Mouse (Mus musculus) midbrain, embryonic 13.5 days (tissue): ENCODE results near the gene Pole. TPM values are rescaled to one million over a fixed set of nuclear protein-coding genes. Genes with fewer than 3 reads are reported as not detected.

ENCODE experiments used
- ATAC-seq: fragments of 200-750 bp; cut with Nextera tagmentation; 2 replicates; pipeline ENCODE4 v1.8.0; 2017; ENCODE audit warnings: mild to moderate bottlenecking, moderate TSS enrichment, moderate library complexity
- H3K27ac ChIP-seq: fragments of 300-500 bp; sonication (generic); 2 replicates; pipeline ENCODE4 v1.5.1; 2015; ENCODE audit warnings: inconsistent platforms, mild to moderate bottlenecking, moderate library complexity
- H3K27me3 ChIP-seq: fragments of 300-500 bp; sonication (generic); 2 replicates; pipeline ENCODE4 v1.6.1; 2015; ENCODE audit warnings: mild to moderate bottlenecking, inconsistent platforms
- H3K36me3 ChIP-seq: fragments of 300-500 bp; sonication (generic); 2 replicates; pipeline ENCODE4 v1.6.1; 2015; ENCODE audit warnings: mild to moderate bottlenecking, inconsistent platforms
- H3K4me1 ChIP-seq: fragments of 300-500 bp; sonication (generic); replicated peaks from 2 replicates; pipeline ENCODE4 v1.6.1; 2015; ENCODE audit warnings: inconsistent platforms
- H3K4me2 ChIP-seq: fragments of 300-500 bp; sonication (generic); replicated peaks from 2 replicates; pipeline ENCODE4 v1.6.1; 2015; ENCODE audit warnings: moderate library complexity, mild to moderate bottlenecking, inconsistent platforms
- H3K4me3 ChIP-seq: fragments of 300-500 bp; sonication (generic); replicated peaks from 2 replicates; pipeline ENCODE4 v1.5.1; 2015; ENCODE audit warnings: mild to moderate bottlenecking, inconsistent platforms
- H3K9ac ChIP-seq: fragments of 300-500 bp; sonication (generic); replicated peaks from 2 replicates; pipeline ENCODE4 v1.6.1; 2015; ENCODE audit warnings: mild to moderate bottlenecking, inconsistent platforms
- H3K9me3 ChIP-seq: fragments of 300-500 bp; sonication (generic); 2 replicates; pipeline ENCODE4 v1.6.1; 2016; ENCODE audit warnings: mild to moderate bottlenecking, inconsistent platforms
- WGBS: fragments of 180-500 bp; shearing (Covaris S2); methylation state at CpG from one replicate; pipeline ENCODE4 v1.1.7; 2015; 5-methylcytosine and 5-hydroxymethylcytosine counted together
- polyA plus RNA-seq: library from polyadenylated mRNA; unstranded; fragments of >200 nt; fragmentation: Nextera tagmentation; extraction: Ambion mirVana; gene quantifications from 2 replicates; pipeline ENCODE4 v1.2.1, GENCODE M21; 2015

Pole gene
- polyA plus RNA-seq, 1 experiment from 2014 or later, result 12.6 TPM

DNA sequence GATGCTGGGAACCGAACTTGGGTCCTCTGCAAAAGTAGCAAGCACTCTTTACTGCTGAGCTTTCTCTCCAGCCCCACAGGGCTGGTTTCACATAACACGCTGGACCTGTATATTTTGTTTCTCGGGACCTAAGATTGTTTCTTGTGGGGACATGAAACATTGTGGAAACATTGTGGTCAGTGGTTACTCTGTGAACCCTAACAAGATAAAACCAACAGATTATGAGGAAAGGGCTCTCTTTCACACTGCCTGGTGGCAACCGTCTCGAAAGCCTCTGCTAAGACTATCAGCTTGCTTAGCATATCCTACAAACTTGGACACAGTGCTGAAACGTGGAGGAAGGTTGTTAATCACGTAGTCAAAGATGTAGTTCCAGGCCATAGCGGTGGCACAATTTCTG, 60.9 kb downstream of the Pole start:
- H3K27me3 ChIP-seq, result peaks cover 27% of the 10 kb centered on the region
- no peak overlapping the region for H3K4me3 ChIP-seq
- peaks cover 13% of the 10 kb centered on the region for H3K4me1 ChIP-seq
- no peak overlapping the region for H3K9ac ChIP-seq
- 89% methylated on average over 8 of the region's 8 CpGs for WGBS
- ATAC-seq, result no peak
- H3K36me3 ChIP-seq, result no peaks in the 10 kb centered on the region
- no peak overlapping the region for H3K27ac ChIP-seq
- no peak overlapping the region for H3K4me2 ChIP-seq
- H3K9me3 ChIP-seq, result no peaks in the 10 kb centered on the region

DNA sequence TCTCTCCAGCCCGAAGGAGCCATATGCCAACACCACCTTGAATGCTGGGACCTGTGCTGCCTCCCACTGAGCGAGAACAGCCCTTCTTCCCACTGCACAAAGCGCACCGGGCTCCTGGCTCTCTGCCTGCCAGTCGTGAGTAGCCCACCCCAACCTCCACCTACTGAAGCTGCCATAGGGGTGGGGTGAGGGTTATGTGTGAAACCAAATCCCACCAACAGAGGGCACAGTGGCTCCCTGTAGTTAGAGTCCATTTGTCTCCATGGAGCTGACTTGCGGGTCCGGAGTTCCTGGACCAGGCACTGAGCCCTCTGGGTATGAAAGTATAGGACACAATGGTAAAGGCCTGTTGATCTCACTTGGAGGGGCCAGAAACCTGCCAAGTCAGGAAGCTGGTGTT, 68.6 kb downstream of the Pole start:
- H3K4me1 ChIP-seq, result peaks cover 7% of the 10 kb centered on the region
- H3K27ac ChIP-seq, result no peak overlapping the region
- H3K36me3 ChIP-seq, result no peaks in the 10 kb centered on the region
- ATAC-seq, result peak; percentile 21; the same call in 1 of the 2 replicates
- no peak overlapping the region for H3K9ac ChIP-seq
- no peak overlapping the region for H3K4me3 ChIP-seq
- H3K27me3 ChIP-seq, result peaks cover 16% of the 10 kb centered on the region
- H3K9me3 ChIP-seq, result no peaks in the 10 kb centered on the region
- 18% methylated on average over 7 of the region's 7 CpGs for WGBS
- H3K4me2 ChIP-seq, result no peak overlapping the region

DNA sequence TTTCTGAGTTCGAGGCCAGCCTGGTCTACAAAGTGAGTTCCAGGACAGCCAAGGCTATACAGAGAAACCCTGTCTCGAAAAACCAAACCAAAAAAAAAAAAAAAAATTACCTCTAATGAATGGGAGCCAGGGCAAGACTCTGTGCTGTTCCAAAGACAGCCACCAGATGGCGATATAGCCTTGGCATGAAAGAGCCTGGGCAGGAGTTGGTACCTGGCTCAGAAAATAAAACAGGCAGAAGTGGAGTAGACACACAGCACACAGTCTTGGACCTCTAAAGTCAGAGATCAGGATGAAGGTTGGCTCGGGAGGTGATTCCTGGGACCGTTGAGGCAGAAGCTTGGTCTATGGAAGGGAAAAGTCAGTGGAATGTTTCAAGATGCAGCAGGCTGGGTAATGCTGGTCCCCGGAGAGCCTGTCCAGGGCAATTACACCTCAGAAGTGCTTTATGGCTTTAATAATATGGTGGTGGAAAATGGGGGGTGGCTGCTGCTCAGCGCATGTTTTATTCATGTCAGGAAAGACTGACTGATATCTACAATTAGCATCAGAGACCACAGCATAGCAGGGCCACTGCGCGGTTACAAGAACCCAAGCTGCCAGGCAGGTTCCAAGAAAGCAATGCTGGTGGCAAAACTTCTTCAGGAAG, 71.5 kb downstream of the Pole start:
- 35% methylated on average over 9 of the region's 9 CpGs for WGBS
- peak; percentile 79 for ATAC-seq
- no peak overlapping the region for H3K27ac ChIP-seq

DNA sequence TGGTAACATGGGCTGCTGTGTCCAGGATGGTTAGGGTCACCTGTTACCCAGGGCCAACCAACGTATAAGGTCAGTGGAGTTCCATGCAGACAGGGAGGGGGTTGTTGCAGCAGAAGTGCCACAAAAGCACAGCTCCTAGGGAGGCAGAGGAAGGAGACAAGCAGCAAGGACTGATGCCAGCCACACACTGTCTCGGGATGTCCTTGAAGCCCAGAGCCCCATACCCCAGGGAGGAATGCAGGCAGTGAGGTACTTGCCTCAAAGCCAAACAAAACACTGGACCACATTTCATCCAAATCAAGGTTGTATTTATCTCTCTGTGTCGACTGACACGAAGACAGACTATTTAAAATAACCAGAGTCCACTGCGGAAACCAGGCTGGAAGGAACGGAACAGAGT, 75.4 kb downstream of the Pole start:
- Histone ChIP-seq H3K36me3 (peaks cover 21% of the 10 kb centered on the region; the same call in 1 of the 2 replicates), H3K9ac (no peak overlapping the region), H3K27me3 (peaks cover 21% of the 10 kb centered on the region), H3K4me3 (no peak overlapping the region), H3K27ac (no peak overlapping the region), H3K4me1 (peaks cover 20% of the 10 kb centered on the region), H3K4me2 (no peak overlapping the region), H3K9me3 (no peaks in the 10 kb centered on the region)
- ATAC-seq, result no peak
- 87% methylated on average over 6 of the region's 6 CpGs for WGBS

More for the DNA sequence above, 71.5 kb downstream of the Pole start:
- 0 out of 2 replicates have a peak, but pooled peaks cover 6% of the 10 kb centered on the region for H3K36me3 ChIP-seq
- no peak overlapping the region for H3K4me3 ChIP-seq
- no peaks in the 10 kb centered on the region for H3K9me3 ChIP-seq
- H3K27me3 ChIP-seq, result peaks cover 23% of the 10 kb centered on the region
- no peak overlapping the region for H3K9ac ChIP-seq
- peaks cover 7% of the 10 kb centered on the region for H3K4me1 ChIP-seq
- H3K4me2 ChIP-seq, result no peak overlapping the region

DNA sequence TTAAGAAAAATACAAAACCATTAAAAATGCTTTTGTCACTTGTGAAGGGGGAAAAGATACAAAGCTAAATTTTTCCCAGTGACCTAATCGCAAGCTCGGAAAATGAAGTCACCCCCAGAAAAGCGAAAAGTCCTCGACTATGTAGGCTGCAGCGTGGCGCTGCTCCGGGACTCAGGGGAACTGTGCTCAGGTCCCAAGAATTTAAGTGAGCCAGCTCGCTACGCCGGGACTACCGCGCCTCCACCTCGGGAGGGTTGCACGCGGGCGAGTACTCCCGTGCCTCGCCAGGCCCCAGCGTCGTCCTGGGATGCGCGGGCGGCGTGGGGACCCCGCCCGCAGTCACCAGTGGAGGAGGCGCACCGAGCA, 76.7 kb downstream of the Pole start:
- ATAC-seq, result no peak
- Histone ChIP-seq H3K4me1 (peaks cover 18% of the 10 kb centered on the region), H3K9me3 (no peaks in the 10 kb centered on the region), H3K36me3 (peaks cover 31% of the 10 kb centered on the region), H3K27ac (no peak overlapping the region), H3K4me3 (peak overlapping the region; percentile 45), H3K4me2 (peak overlapping the region; percentile 79), H3K27me3 (peaks cover 21% of the 10 kb centered on the region), H3K9ac (peak overlapping the region; percentile 68)
- whole genome bisulfite sequencing, result 2% methylated on average over 26 of the region's 28 CpGs

DNA sequence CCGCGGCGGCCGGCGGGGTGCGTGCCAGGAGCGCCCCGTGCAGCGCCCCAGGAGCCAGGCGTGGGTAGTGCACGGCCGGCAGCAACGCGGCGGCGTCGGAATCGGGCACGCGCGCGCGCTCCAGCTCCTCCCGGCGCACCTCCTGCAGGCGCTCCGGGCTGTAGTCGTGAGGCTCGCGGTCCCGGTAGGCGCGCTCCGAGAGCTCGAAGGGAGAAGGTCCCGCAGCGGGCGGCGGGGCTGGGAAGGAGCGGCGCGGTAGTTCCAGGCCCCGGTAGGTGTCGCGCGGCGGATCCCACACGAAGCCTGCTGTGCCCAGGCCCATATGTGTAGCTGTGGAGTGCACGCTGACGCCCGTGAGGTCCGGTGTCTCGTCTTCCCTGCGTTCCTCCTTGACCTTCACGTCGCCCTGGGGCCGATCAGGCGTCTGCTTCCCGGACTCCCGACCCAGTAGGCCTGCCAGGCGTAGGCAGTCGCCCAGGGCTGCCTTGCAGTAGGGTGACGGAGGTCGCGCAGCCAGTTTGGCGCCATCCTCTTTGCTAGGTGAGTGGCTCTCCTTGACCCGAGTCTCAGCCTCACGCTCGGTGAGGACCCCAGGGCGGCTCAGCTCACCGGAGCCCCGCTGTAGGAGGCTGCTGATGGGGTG, 77.2 kb downstream of the Pole start:
- 1% methylated on average over 66 of the region's 72 CpGs for WGBS
- no peaks in the 10 kb centered on the region for H3K9me3 ChIP-seq

DNA sequence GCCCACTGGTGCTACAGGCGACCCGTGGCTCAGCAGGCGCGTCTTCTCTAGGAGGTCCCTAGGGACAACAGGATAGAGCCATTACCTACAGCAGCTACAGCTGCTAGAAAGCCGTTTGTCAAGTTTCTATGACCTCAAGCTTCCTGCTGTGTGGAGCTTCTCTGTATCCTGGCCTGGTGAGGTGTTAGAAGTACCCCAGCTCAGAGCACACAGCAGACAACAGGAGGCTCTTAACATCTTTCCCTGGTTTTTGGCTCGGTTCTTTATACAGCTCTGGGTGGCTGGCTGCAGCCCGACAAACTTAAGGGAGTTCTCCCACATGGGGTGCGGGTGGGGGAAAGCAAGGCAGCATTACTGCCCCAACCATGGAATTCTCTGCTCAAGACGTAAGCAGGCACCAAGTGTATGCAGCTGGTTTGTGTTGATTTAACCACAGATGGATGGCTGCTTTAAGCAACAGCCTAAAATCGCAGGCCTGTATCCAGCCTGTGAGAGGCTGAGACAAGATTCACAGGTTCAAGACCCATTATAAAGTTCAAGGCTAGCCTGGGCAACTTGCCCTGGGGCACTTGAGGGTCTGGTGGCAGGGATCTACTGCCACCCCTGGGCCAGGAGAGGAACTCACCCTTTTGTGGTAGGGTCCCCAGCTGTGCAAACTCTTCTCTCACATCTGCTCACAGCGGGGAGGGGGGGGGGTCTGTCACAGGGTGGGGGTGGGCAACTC, 77.9 kb downstream of the Pole start:
- Histone ChIP-seq H3K9me3 (no peaks in the 10 kb centered on the region), H3K4me3 (peak overlapping the region; percentile 45), H3K27me3 (peaks cover 21% of the 10 kb centered on the region), H3K27ac (peak overlapping the region; percentile 47; the same call in 1 of the 2 replicates), H3K4me1 (peaks cover 13% of the 10 kb centered on the region), H3K36me3 (peaks cover 41% of the 10 kb centered on the region), H3K9ac (peak overlapping the region; percentile 68), H3K4me2 (peak overlapping the region; percentile 79)
- no peak for ATAC-seq
- WGBS, result 39% methylated on average over 11 of the region's 11 CpGs

More for the DNA sequence above, 77.2 kb downstream of the Pole start:
- peaks cover 13% of the 10 kb centered on the region for H3K4me1 ChIP-seq
- H3K36me3 ChIP-seq, result peaks cover 35% of the 10 kb centered on the region
- H3K27ac ChIP-seq, result peak overlapping the region; percentile 47
- peak overlapping the region; percentile 68 for H3K9ac ChIP-seq
- peak overlapping the region; percentile 79 for H3K4me2 ChIP-seq
- peak; percentile 83 for ATAC-seq
- H3K27me3 ChIP-seq, result peaks cover 21% of the 10 kb centered on the region
- peak overlapping the region; percentile 45 for H3K4me3 ChIP-seq

DNA sequence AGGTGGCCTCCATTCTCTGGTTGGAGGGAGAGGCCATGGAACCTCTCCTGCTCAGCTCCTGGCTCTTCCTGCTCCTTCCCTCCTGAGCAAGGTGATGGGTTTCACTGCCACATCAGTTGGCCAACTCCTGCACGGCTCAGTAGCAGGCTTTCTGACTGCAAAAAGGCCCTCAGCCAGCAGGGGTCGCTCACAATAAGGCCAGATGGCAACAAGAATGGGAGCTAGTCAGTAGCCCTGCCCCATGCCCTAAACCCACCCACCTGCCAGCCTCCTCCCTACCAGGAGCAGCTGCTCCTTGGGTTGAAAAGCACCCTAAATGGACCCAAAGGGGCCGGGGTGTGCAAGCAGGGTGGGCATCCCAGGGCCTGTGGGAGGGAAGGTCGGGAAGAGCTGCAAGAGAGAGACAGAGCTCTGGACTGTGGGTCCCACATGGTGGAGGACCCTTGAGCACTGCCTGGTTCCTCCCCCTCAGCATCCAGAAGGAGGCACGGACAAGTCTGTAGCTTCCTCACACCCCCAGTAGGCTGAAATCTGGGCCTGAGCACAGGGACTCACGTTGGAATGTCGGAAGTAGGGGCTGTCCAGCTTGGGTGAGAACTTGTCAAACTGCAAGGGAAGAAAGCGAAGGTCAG, 90.8 kb downstream of the Pole start:
- 57% methylated on average over 8 of the region's 8 CpGs for WGBS
- H3K27ac ChIP-seq, result no peak overlapping the region

DNA sequence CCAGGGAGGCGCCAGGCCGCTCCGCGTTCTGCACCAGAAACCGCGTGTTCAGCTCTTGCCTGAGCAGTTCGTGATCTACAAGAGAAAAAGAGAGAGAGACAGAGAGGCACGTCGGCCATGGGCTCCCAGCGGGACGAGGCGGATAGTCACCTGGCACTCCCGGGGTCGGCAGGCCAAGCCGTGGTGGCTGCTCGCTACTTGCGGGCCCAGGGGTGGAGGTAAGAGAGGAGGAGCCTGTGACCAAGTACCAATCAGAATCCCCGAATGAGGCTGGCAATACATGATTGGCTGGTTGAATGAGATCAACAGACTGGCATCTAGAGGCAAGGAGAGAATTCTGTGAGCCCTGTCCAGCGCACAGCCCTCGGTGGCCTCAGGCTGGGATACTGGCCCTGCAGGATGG, 92.1 kb downstream of the Pole start:
- peak; percentile 25 for ATAC-seq
- 34% methylated on average over 20 of the region's 20 CpGs for WGBS
- Histone ChIP-seq H3K9ac (no peak overlapping the region), H3K36me3 (peaks cover 70% of the 10 kb centered on the region), H3K27me3 (no peaks in the 10 kb centered on the region), H3K4me3 (no peak overlapping the region), H3K27ac (no peak overlapping the region), H3K9me3 (no peaks in the 10 kb centered on the region), H3K4me2 (no peak overlapping the region), H3K4me1 (peaks cover 6% of the 10 kb centered on the region; the same call in 1 of the 2 replicates)

More for the DNA sequence above, 90.8 kb downstream of the Pole start:
- H3K4me3 ChIP-seq, result no peak overlapping the region
- H3K27me3 ChIP-seq, result no peaks in the 10 kb centered on the region
- H3K4me1 ChIP-seq, result peaks cover 3% of the 10 kb centered on the region; the same call in 1 of the 2 replicates
- peaks cover 77% of the 10 kb centered on the region for H3K36me3 ChIP-seq
- no peaks in the 10 kb centered on the region for H3K9me3 ChIP-seq
- peak; percentile 67 for ATAC-seq
- no peak overlapping the region for H3K9ac ChIP-seq
- H3K4me2 ChIP-seq, result no peak overlapping the region

DNA sequence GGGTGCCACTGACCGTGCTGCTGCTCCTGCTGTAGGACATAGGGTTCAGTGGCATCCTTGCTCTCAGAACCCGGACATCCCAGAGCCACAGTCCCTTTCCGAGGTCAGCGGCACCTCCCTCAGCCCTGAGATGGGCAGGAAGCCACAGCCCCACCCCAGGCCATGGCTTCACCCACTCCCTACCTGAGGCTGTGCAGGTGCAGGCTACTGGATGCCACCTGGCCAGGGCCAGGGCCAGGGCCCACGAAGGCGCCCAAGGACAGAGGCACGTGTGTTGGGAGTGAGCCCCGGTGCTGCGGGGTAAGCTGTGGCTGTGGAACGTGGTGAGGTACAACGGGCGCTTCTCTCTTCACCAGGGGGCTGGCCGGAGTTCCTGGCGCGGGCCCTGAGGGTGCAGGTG, 93.0 kb downstream of the Pole start:
- Histone ChIP-seq H3K4me1 (peaks cover 9% of the 10 kb centered on the region; the same call in 1 of the 2 replicates), H3K4me2 (no peak overlapping the region), H3K27ac (no peak overlapping the region), H3K4me3 (no peak overlapping the region), H3K9ac (no peak overlapping the region), H3K9me3 (no peaks in the 10 kb centered on the region), H3K36me3 (peaks cover 61% of the 10 kb centered on the region), H3K27me3 (no peaks in the 10 kb centered on the region)
- 89% methylated on average over 15 of the region's 15 CpGs for WGBS
- no peak for ATAC-seq

DNA sequence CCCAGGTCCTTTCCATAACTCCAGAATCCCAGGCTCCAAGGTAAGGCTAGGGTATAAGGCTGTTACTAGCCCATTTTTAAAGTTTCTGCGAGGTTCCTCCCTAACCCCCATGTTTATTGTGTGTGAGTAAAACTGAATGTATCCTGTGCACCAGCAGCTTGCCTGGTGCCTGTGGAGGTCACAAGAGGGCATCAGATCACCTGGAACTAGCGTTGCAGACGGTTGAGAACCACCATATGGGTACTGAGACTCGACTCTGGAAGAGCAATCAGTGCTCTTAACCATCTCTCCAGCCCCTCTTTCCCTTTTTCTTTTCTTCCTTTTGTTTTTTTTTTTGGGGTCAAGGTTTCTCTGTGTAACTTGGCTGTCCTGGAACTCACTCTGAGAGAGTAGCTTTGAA, 93.7 kb downstream of the Pole start:
- 92% methylated on average over 4 of the region's 4 CpGs for WGBS
- no peak overlapping the region for H3K27ac ChIP-seq
- peaks cover 53% of the 10 kb centered on the region for H3K36me3 ChIP-seq
- H3K9ac ChIP-seq, result no peak overlapping the region
- no peaks in the 10 kb centered on the region for H3K27me3 ChIP-seq
- no peak overlapping the region for H3K4me3 ChIP-seq
- ATAC-seq, result no peak
- peaks cover 16% of the 10 kb centered on the region for H3K4me1 ChIP-seq
- no peak overlapping the region for H3K4me2 ChIP-seq
- no peaks in the 10 kb centered on the region for H3K9me3 ChIP-seq

DNA sequence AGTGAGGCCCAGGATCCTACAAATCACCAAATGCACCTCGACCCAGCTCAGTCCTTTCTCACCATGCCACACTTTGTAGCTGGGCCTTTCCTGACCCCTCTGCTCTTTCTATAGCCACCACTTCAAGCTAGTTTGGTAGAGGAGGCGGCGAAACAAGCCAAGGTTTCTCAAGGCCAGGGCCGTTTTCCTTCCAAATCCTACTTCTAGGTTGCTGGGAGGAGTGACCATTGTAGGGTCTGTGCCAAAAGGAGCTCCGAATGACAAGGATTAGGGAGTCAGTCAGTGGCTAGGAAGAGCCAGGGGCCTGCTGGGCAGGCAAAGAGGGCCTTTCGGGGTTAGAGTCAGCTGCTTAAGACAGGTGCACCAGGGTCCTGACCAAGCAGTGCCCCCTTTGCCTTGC, 98.4 kb downstream of the Pole start:
- Histone ChIP-seq H3K36me3 (peaks cover 7% of the 10 kb centered on the region), H3K9ac (0 out of 2 replicates have a peak overlapping the region, but pooled peaks have one; percentile 80), H3K4me3 (peak overlapping the region; percentile 70), H3K4me1 (peaks cover 41% of the 10 kb centered on the region), H3K27me3 (no peaks in the 10 kb centered on the region), H3K27ac (no peak overlapping the region), H3K9me3 (no peaks in the 10 kb centered on the region), H3K4me2 (peak overlapping the region; percentile 57)
- WGBS, result 56% methylated on average over 6 of the region's 6 CpGs
- ATAC-seq, result no peak
